Mouse (Mus musculus): ENCODE measurements around the gene Gm9972. TPM values are rescaled to one million over a fixed set of nuclear protein-coding genes. Genes with fewer than 3 reads are reported as not detected.

Gene Gm9972
- not detected for polyA plus RNA-seq (2012; fragmentation: generic; extraction: Trizol)

GRCm38 (mm10) chr11:43035446-43035845, at the start of gene Gm9972:
Gene Gm9972, plus strand, starts transcription at chr11:43035746.

Other genes with a start within 250 kb of the Gm9972 start
- under 1 TPM in 1 of 2 experiments, not detected in 1; under 0.01 TPM for gene Atp10b, start 114.1 kb downstream of the Gm9972 start, polyA plus RNA-seq (2012; fragmentation: generic; extraction: Trizol)